ENCODE assay signal across 16 mouse cellular contexts in the genomic region with DNA sequence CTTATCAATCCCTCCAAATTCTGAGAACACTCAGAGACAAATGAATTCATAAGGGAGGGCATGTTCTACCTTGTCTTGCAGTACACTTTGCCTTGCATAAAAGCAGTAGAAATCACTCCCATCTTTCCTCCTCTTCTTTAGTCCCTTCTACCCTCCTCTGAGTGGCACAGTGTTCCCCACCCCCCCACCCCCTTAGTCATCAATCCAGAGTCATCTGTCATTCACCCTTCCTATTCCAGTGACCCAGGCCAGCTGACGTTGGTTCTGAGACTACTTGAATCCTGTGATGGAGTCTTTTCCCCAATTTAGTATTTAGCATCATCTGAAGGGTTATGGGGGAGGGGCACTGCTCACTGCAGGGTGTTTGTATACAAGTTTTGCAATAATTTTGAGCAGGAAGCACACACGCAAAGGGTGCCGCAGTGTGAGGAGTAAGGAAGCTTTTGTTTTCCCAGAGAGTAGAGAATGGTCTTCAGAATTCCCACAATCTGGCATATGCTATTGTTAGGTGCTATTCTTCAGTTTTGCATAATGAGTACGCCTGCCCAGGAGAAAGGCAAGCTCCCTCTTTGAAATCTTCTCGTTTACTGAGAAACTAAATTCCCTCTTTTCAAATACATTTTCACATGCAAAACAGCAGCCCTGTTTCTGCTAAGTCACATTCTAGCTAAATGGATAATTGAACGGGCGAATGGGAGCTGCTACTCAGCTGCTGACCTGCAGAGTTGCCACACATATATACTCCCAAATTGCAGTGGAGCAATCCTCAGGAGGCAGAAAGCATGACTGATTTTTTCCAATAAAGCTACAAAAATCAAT.
DNase-seq lines count a peak whose midpoint lies in the region; ATAC-seq lines count a peak whose summit lies in the region.
"Had no signal": no experiment of that assay in that cellular context is flagged by ENCODE, and none has a peak within 500 bp of the region (broad histone marks: within the 10 kb centered on the region; RNA-seq: fewer than 3 reads in every experiment).

No protein-coding gene starts in this region.

- H3K4me3 ChIP-seq in neural tube, embryonic 12.5 days = no peak overlapping the region
- no peak overlapping the region for H3K4me3 ChIP-seq in hindbrain, embryonic 11.5 days (ENCODE audit: low read depth, low read length)
- no peak overlapping the region for H3K4me3 ChIP-seq in midbrain, embryonic 13.5 days (replicated peaks)
- H3K4me3 ChIP-seq: embryonic facial prominence, embryonic 15.5 days; liver, embryonic 13.5 days had no signal

- H3K4me2 ChIP-seq in neural tube, embryonic 12.5 days (replicated peaks) = no peak overlapping the region
- 0 out of 2 replicates have a peak overlapping the region, but pooled peaks have one; percentile 6 for H3K4me2 ChIP-seq in hindbrain, embryonic 11.5 days (replicated peaks; ENCODE audit: low read depth, low read length)
- H3K4me2 ChIP-seq in midbrain, embryonic 13.5 days (replicated peaks) = 0 out of 2 replicates have a peak overlapping the region, but pooled peaks have one; percentile 0
- H3K4me2 ChIP-seq: embryonic facial prominence, embryonic 15.5 days; liver, embryonic 13.5 days had no signal

- peaks cover 23% of the 10 kb centered on the region for H3K4me1 ChIP-seq in neural tube, embryonic 12.5 days
- H3K4me1 ChIP-seq in hindbrain, embryonic 11.5 days (replicated peaks; ENCODE audit: control insufficient read depth, insufficient read depth, low read length) = peaks cover 4% of the 10 kb centered on the region
- H3K4me1 ChIP-seq in midbrain, embryonic 13.5 days (replicated peaks) = peaks cover 37% of the 10 kb centered on the region
- H3K4me1 ChIP-seq: liver, embryonic 13.5 days had no signal

- DNase-seq in neural tube, embryonic 10.5 days (ENCODE audit: extremely low spot score, low spot score) = no peak
- DNase-seq in hindbrain, embryonic 11.5 days (ENCODE audit: low spot score) = peak; percentile 27
- no peak for DNase-seq in adipocyte (ENCODE audit: low spot score)
- DNase-seq in testis, postnatal 14 days (ENCODE audit: low spot score) = no peak
- no peak for DNase-seq in adrenal gland, postnatal 4 days (ENCODE audit: low spot score in 2 of 2)
- DNase-seq: adrenal gland, postnatal 36 days; cerebellum, adult 2 months; heart, postnatal 4 days; liver, embryonic 13.5 days; lung, postnatal 10 days; right cerebral cortex, adult 18-20 months had no signal

- H3K9ac ChIP-seq in neural tube, embryonic 12.5 days = no peak overlapping the region
- no peak overlapping the region for H3K9ac ChIP-seq in hindbrain, embryonic 11.5 days (ENCODE audit: low read depth, low read length)
- H3K9ac ChIP-seq in midbrain, embryonic 13.5 days (replicated peaks) = no peak overlapping the region
- H3K9ac ChIP-seq: embryonic facial prominence, embryonic 15.5 days; liver, embryonic 13.5 days had no signal

- WGBS in neural tube, embryonic 12.5 days = 18% methylated on average over 7 of the region's 7 CpGs
- 23% methylated on average over 7 of the region's 7 CpGs for WGBS in hindbrain, embryonic 11.5 days
- WGBS in midbrain, embryonic 13.5 days = 9% methylated on average over 7 of the region's 7 CpGs

- ATAC-seq in neural tube, embryonic 12.5 days (ENCODE audit: low FRiP score, low read depth) = peak; percentile 33; the same call in 1 of the 2 replicates
- peak; percentile 72 for ATAC-seq in hindbrain, embryonic 11.5 days (ENCODE audit: low FRiP score)
- ATAC-seq in midbrain, embryonic 13.5 days = peak; percentile 71

- no peaks in the 10 kb centered on the region for H3K9me3 ChIP-seq in neural tube, embryonic 12.5 days
- H3K9me3 ChIP-seq in hindbrain, embryonic 11.5 days (ENCODE audit: control insufficient read depth, low read length) = no peaks in the 10 kb centered on the region
- H3K9me3 ChIP-seq in midbrain, embryonic 13.5 days = no peaks in the 10 kb centered on the region
- H3K9me3 ChIP-seq: embryonic facial prominence, embryonic 15.5 days; liver, embryonic 13.5 days had no signal

- no peaks in the 10 kb centered on the region for H3K27me3 ChIP-seq in neural tube, embryonic 12.5 days (replicated peaks)
- no peaks in the 10 kb centered on the region for H3K27me3 ChIP-seq in hindbrain, embryonic 11.5 days (ENCODE audit: control insufficient read depth, insufficient read depth, low read length)
- 0 out of 2 replicates have a peak, but pooled peaks cover 3% of the 10 kb centered on the region for H3K27me3 ChIP-seq in midbrain, embryonic 13.5 days
- H3K27me3 ChIP-seq: embryonic facial prominence, embryonic 15.5 days; liver, embryonic 13.5 days had no signal

- H3K36me3 ChIP-seq in neural tube, embryonic 12.5 days = no peaks in the 10 kb centered on the region
- H3K36me3 ChIP-seq in hindbrain, embryonic 11.5 days (ENCODE audit: control insufficient read depth, insufficient read depth, low read length) = no peaks in the 10 kb centered on the region
- H3K36me3 ChIP-seq in midbrain, embryonic 13.5 days = no peaks in the 10 kb centered on the region
- H3K36me3 ChIP-seq: embryonic facial prominence, embryonic 15.5 days; G1E; liver, embryonic 13.5 days had no signal

- no peak overlapping the region for H3K27ac ChIP-seq in neural tube, embryonic 12.5 days
- H3K27ac ChIP-seq in hindbrain, embryonic 11.5 days (ENCODE audit: low read depth, low read length) = peak overlapping the region; percentile 59
- peak overlapping the region; percentile 76 for H3K27ac ChIP-seq in midbrain, embryonic 13.5 days
- H3K27ac ChIP-seq: embryonic facial prominence, embryonic 15.5 days; liver, embryonic 13.5 days; stomach, postnatal 0 days had no signal
